Mouse (Mus musculus) skeletal muscle tissue, adult 2 months (tissue): ENCODE data around the gene Lrrc47.

Experiments used
- DNase-seq: peaks from one replicate; pipeline ENCODE4 v3.0.0-alpha.2; 2012; ENCODE audit warnings: low read depth, low spot score

Lrrc47 gene

GRCm38 (mm10) chr4:154011646-154012089 lies at the start of gene Lrrc47:
Lrrc47 (plus strand) TSS chr4:154011731.
- DNase-seq: peak; percentile 78

GRCm38 (mm10) chr4:153962631-153963030 lies 48.9 kb upstream of the Lrrc47 start:
- no peak for DNase-seq

GRCm38 (mm10) chr4:153966651-153967050 lies 44.9 kb upstream of the Lrrc47 start:
- DNase-seq: no peak

- no peak for DNase-seq
Observed at GRCm38 (mm10) chr4:153967556-153967955, 44.0 kb upstream of the Lrrc47 start.

GRCm38 (mm10) chr4:153968063-153968462 lies 43.5 kb upstream of the Lrrc47 start:
- no peak for DNase-seq

GRCm38 (mm10) chr4:153974431-153975291 lies 36.9 kb upstream of the Lrrc47 start, which contains the start of the genes Dffb and Cep104:
Dffb (minus strand) TSS chr4:153975126.
Cep104 (plus strand) TSS chr4:153975194.
- peak; percentile 92 for DNase-seq

- no peak for DNase-seq
Observed at GRCm38 (mm10) chr4:153975292-153975662, 36.3 kb upstream of the Lrrc47 start.

GRCm38 (mm10) chr4:153975768-153976167 lies 35.8 kb upstream of the Lrrc47 start:
- DNase-seq: no peak

GRCm38 (mm10) chr4:153979243-153979642 lies 32.3 kb upstream of the Lrrc47 start:
- DNase-seq: no peak

- no peak for DNase-seq
Observed at GRCm38 (mm10) chr4:153980470-153980869, 31.1 kb upstream of the Lrrc47 start.

GRCm38 (mm10) chr4:153992715-153993114 lies 18.8 kb upstream of the Lrrc47 start:
- DNase-seq: no peak

GRCm38 (mm10) chr4:153993505-153993904 lies 18.0 kb upstream of the Lrrc47 start:
- DNase-seq: no peak

GRCm38 (mm10) chr4:154005488-154005887 lies 6.0 kb upstream of the Lrrc47 start:
- DNase-seq: no peak

- no peak for DNase-seq
Observed at GRCm38 (mm10) chr4:154006264-154006663, 5.3 kb upstream of the Lrrc47 start.

GRCm38 (mm10) chr4:154007759-154008158 lies 3.8 kb upstream of the Lrrc47 start:
- no peak for DNase-seq

- DNase-seq: no peak
Observed at GRCm38 (mm10) chr4:154010907-154011645, 455 bp upstream of the Lrrc47 start.

- DNase-seq: no peak
Observed at GRCm38 (mm10) chr4:154012132-154012882, 776 bp downstream of the Lrrc47 start.

GRCm38 (mm10) chr4:154015476-154015875 lies 3.9 kb downstream of the Lrrc47 start:
- DNase-seq: peak; percentile 49

- no peak for DNase-seq
Observed at GRCm38 (mm10) chr4:154019571-154019970, 8.0 kb downstream of the Lrrc47 start.

GRCm38 (mm10) chr4:154021432-154021831 lies 9.9 kb downstream of the Lrrc47 start:
- no peak for DNase-seq

GRCm38 (mm10) chr4:154022407-154022806 lies 10.9 kb downstream of the Lrrc47 start:
- DNase-seq: peak; percentile 70

GRCm38 (mm10) chr4:154022844-154023243 lies 11.3 kb downstream of the Lrrc47 start:
- DNase-seq: no peak
